Mouse (Mus musculus) stomach, postnatal 0 days (tissue): ENCODE measurements around the gene Pla2g7. TPM values are rescaled to one million over a fixed set of nuclear protein-coding genes. Genes with fewer than 3 reads are reported as not detected.

ENCODE experiments used
- ATAC-seq: fragments of 200-750 bp; cut with Nextera tagmentation; 2 replicates; pipeline ENCODE4 v1.8.0; 2017; ENCODE audit not compliant: low FRiP score, low TSS enrichment
- DNase-seq: peaks from one replicate; pipeline ENCODE4 v3.0.0-alpha.2; 2016; ENCODE audit warnings: low spot score
- H3K27ac ChIP-seq: fragments of 300-500 bp; sonication (generic); replicated peaks from 2 replicates; pipeline ENCODE4 v1.5.1; 2014; ENCODE audit warnings: mild to moderate bottlenecking, control low read depth
- H3K27me3 ChIP-seq: fragments of 300-500 bp; sonication (generic); 2 replicates; pipeline ENCODE4 v1.6.1; 2014; ENCODE audit warnings: low read length; ENCODE audit not compliant: control insufficient read depth, insufficient read depth
- H3K36me3 ChIP-seq: fragments of 300-500 bp; sonication (generic); 2 replicates; pipeline ENCODE4 v1.6.1; 2014; ENCODE audit warnings: low read length, mixed read lengths; ENCODE audit not compliant: control insufficient read depth, insufficient read depth
- H3K4me1 ChIP-seq: fragments of 300-500 bp; sonication (generic); replicated peaks from 2 replicates; pipeline ENCODE4 v1.6.1; 2014; ENCODE audit warnings: antibody characterized with exemption; ENCODE audit not compliant: control insufficient read depth, insufficient read depth
- H3K4me2 ChIP-seq: fragments of 300-500 bp; sonication (generic); replicated peaks from 2 replicates; pipeline ENCODE4 v1.6.1; 2014; ENCODE audit warnings: low read depth, mild to moderate bottlenecking, control low read depth, moderate library complexity
- H3K4me3 ChIP-seq: fragments of 300-500 bp; sonication (generic); 2 replicates; pipeline ENCODE4 v1.5.1; 2014; ENCODE audit warnings: low read depth, low read length, control low read depth
- H3K9ac ChIP-seq: fragments of 300-500 bp; sonication (generic); 2 replicates; pipeline ENCODE4 v1.6.1; 2014; ENCODE audit warnings: mild to moderate bottlenecking, low read length, control low read depth, mixed read lengths
- H3K9me3 ChIP-seq: fragments of 300-500 bp; sonication (generic); 2 replicates; pipeline ENCODE4 v1.6.1; 2016; ENCODE audit warnings: low read length; ENCODE audit not compliant: control insufficient read depth
- CTCF ChIP-seq: IDR thresholded peaks from 2 replicates; pipeline ENCODE4 v1.5.1; 2016; ENCODE audit warnings: antibody characterized with exemption, low read depth, mild to moderate bottlenecking, moderate library complexity
- EP300 ChIP-seq: optimal IDR thresholded peaks from 2 replicates; pipeline ENCODE3; 2016; ENCODE audit warnings: antibody characterized with exemption
- WGBS: fragments of 180-500 bp; shearing (Covaris S2); extraction: QIAGEN DNeasy Blood & Tissue Kit; methylation state at CpG from one replicate; pipeline ENCODE4 v1.1.7; 2014; 5-methylcytosine and 5-hydroxymethylcytosine counted together
- polyA plus RNA-seq: library from polyadenylated mRNA; unstranded; fragments of >200 nt; fragmentation: Nextera tagmentation; extraction: Ambion mirVana; gene quantifications from 2 replicates; pipeline ENCODE4 v1.2.1, GENCODE M21; 2015

Pla2g7 gene
- polyA plus RNA-seq, 1 experiment from 2014 or later: 9.1 TPM

- ATAC-seq (no peak), DNase-seq (no peak)
- Histone ChIP-seq H3K4me3 (peak overlapping the region; percentile 32; the same call in 1 of the 2 replicates), H3K36me3 (no peaks in the 10 kb centered on the region), H3K27ac (no peak overlapping the region), H3K27me3 (peaks cover 7% of the 10 kb centered on the region), H3K4me1 (peaks cover 4% of the 10 kb centered on the region), H3K9me3 (no peaks in the 10 kb centered on the region), H3K4me2 (peak overlapping the region; percentile 52), H3K9ac (no peak overlapping the region)
- WGBS: 25% methylated on average over 24 of the region's 24 CpGs
- TF ChIP-seq CTCF: no peak
- no peak for TF ChIP-seq EP300
Measured at GRCm38 (mm10) chr17:43629026-43629495, 61.2 kb downstream of the Pla2g7 start.

DNA sequence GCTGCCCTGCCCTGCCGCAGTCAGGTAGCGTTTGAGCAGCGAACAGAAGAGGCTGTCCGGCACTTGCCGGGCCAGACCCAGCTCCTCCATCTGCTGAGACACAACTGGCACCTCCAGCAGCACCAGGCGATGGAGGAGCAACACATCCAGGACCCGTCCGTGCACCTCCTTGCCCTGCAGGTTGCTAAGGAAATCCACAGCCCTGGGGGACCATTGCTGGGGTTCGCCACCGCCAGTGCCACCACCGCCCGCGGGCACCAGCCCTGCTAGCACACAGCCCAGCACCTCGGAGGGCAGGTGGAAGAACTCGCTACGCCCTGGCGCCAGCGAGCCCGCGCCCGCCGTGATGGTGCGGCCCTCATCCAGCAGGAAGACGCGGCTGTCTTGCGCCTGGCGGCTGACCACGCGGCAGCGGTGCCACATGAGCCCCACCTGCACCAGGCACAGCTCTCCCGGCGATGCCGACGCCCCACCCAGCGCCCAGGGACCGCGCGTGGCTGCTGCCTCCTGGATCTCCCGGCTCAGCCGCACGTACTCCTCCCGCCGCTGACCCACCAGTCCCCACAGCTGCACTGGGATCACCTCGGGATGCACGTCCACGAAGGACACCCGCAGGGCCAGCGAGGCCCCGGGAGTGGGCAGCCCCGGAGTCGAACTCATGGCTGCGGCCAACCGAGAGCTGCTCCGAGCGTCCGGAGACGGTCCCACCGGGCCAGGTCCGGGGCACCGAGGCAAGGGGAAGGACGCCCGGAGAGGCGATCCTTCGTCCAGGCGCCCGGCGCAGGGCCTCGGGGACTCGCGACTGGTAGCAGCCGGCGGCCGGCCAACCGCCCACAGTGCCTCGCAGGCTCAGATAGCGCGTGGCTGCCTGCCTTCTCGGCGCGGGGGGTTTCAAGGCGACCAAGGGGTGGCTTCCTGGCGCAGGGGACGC, 61.9 kb downstream of the Pla2g7 start, which contains the start of gene Tdrd6:
Tdrd6 (minus strand) TSS at position 804 of the 931 bp plus-strand sequence.
- 0 out of 2 replicates have a peak within 1 kb of the TSS, but pooled peaks have one; percentile 2 for H3K9ac ChIP-seq
- 4% methylated on average over 68 of the region's 83 CpGs for WGBS
- peak; percentile 44 for DNase-seq
- ATAC-seq: peak; percentile 68
- peak within 1 kb of the TSS; percentile 32 for H3K4me3 ChIP-seq
- peaks cover 7% of the 10 kb centered on the region for H3K27me3 ChIP-seq
- no peaks in the 10 kb centered on the region for H3K36me3 ChIP-seq
- H3K4me1 ChIP-seq: peaks cover 4% of the 10 kb centered on the region
- H3K27ac ChIP-seq: no peak within 1 kb of the TSS
- no peaks in the 10 kb centered on the region for H3K9me3 ChIP-seq
- TF ChIP-seq EP300: no peak
- peak within 1 kb of the TSS; percentile 52 for H3K4me2 ChIP-seq

- Histone ChIP-seq H3K4me2 (peak overlapping the region; percentile 52), H3K36me3 (no peaks in the 10 kb centered on the region), H3K9me3 (no peaks in the 10 kb centered on the region), H3K27ac (no peak overlapping the region), H3K4me3 (no peak overlapping the region), H3K9ac (no peak overlapping the region), H3K27me3 (peaks cover 7% of the 10 kb centered on the region), H3K4me1 (peaks cover 4% of the 10 kb centered on the region)
- no peak for DNase-seq
- WGBS: 57% methylated on average over 13 of the region's 13 CpGs
- ATAC-seq: no peak
- TF ChIP-seq EP300: no peak
Measured at GRCm38 (mm10) chr17:43630427-43630760, 62.5 kb downstream of the Pla2g7 start.

DNA sequence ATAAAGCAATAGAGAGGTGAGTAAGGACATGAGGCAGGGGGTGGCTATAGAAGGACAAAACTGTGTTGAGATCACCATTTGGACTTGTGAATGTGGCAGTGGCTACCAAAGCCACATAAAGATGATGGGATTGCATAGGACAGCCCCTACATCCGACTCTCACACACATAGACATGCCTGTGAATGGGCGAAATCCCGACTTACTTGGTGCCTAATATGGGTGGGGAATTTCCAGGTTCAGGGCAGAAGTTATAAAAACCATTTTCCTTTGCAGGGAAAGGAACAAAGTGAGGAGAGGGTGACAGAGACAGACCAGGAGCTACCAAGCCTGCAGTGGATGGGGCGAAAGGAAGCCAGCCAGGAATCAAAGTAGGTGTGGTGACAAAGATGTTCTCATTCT, 69.2 kb downstream of the Pla2g7 start:
- DNase-seq: no peak
- no peak for ATAC-seq
- H3K27ac ChIP-seq: no peak overlapping the region
- no peaks in the 10 kb centered on the region for H3K27me3 ChIP-seq
- H3K4me3 ChIP-seq: no peak overlapping the region
- no peaks in the 10 kb centered on the region for H3K4me1 ChIP-seq
- TF ChIP-seq CTCF (no peak), EP300 (no peak)
- H3K9ac ChIP-seq: no peak overlapping the region
- no peaks in the 10 kb centered on the region for H3K9me3 ChIP-seq
- no peaks in the 10 kb centered on the region for H3K36me3 ChIP-seq
- H3K4me2 ChIP-seq: no peak overlapping the region
- 92% methylated on average over 4 of the region's 4 CpGs for WGBS

DNA sequence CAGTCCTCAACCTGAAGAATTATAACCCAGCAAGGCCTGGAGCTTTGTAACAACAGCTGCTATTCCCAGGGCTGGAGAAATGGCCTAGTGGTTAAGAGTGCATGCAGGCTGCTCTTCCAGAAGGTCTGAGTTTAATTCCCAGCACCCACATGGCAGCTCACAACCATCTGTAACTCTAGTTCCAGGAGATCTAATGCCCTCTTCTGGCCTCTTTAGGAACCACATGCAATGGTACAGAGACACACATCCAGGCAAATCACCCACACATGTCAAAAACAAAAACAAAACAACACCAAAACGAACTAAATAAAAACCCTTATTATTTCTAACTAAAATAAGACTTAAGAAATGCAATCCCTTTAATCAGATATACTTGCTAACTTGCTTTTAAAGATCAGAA, 72.9 kb downstream of the Pla2g7 start:
- Histone ChIP-seq H3K4me3 (no peak overlapping the region), H3K4me2 (no peak overlapping the region), H3K4me1 (no peaks in the 10 kb centered on the region), H3K27me3 (no peaks in the 10 kb centered on the region), H3K9me3 (no peaks in the 10 kb centered on the region), H3K36me3 (no peaks in the 10 kb centered on the region), H3K9ac (no peak overlapping the region), H3K27ac (no peak overlapping the region)
- no peak for DNase-seq
- TF ChIP-seq CTCF: peak; percentile 20; the same call in 1 of the 2 replicates
- no peak for TF ChIP-seq EP300
- no peak for ATAC-seq
- 81% methylated on average over 1 of the region's 1 CpGs for WGBS

GRCm38 (mm10) chr17:43643191-43643590, 75.3 kb downstream of the Pla2g7 start:
- no peaks in the 10 kb centered on the region for H3K9me3 ChIP-seq
- no peaks in the 10 kb centered on the region for H3K36me3 ChIP-seq
- no peak overlapping the region for H3K4me3 ChIP-seq
- 77% methylated on average over 7 of the region's 7 CpGs for WGBS
- DNase-seq (no peak), ATAC-seq (no peak)
- no peak overlapping the region for H3K27ac ChIP-seq
- TF ChIP-seq CTCF: no peak
- no peaks in the 10 kb centered on the region for H3K4me1 ChIP-seq
- H3K9ac ChIP-seq: no peak overlapping the region
- no peak overlapping the region for H3K4me2 ChIP-seq
- H3K27me3 ChIP-seq: no peaks in the 10 kb centered on the region
